Mouse (Mus musculus) Patski (cell line): ENCODE measurements at regions not wholly inside any gene's neighbourhood (a gene's known extent, or its start where the extent isn't known, plus 50 kb on each side); places are given as distances from the start of the nearest gene placed in this dataset.
A peak's percentile ranks its signal among the peaks of the same experiment; 100 is the strongest.
"Not testable (repeated sequence)": the region's sequence is repeated elsewhere in the genome, so short reads cannot be mapped to it uniquely, and the experiment has no call there.

Experiments
- ATAC-seq: fragments of 100-300 bp; one replicate; pipeline ENCODE4 v1.8.0; 2021
- CTCF ChIA-PET: fragments of 350-600 bp; sonication (Branson Sonifier 250); formaldehyde crosslinking; loops from one replicate; lab custom pipeline; 2022; ENCODE audit warnings: inconsistent platforms; lab: Charles Lee
- POLR2A ChIA-PET: fragments of 350-600 bp; sonication (Branson Sonifier 250); formaldehyde crosslinking; loops from one replicate; lab custom pipeline; 2022; ENCODE audit warnings: antibody characterized with exemption, inconsistent platforms; lab: Charles Lee
- DNase-seq: peaks from one replicate; pipeline ENCODE4 v3.0.0-alpha.2; 2011; ENCODE audit warnings: low read depth, low spot score
- H3K27me3 ChIP-seq: fragments of 371-371 bp; one replicate; pipeline ENCODE4 v1.5.1; 2021
- CTCF ChIP-seq: fragments of 100-300 bp; IDR thresholded peaks from one replicate; pipeline ENCODE4 v1.5.1; 2021
- in situ Hi-C: fragments of 300-500 bp; cut with MboI; formaldehyde crosslinking; loops from 3 replicates; pipeline ENCODE4 v1.11.1; 2018; ENCODE audit warnings: low pct_unique_long_range_greater_than_20kb, mixed read lengths

- DNase-seq, result no peak
- no peaks in the 10 kb centered on the region for H3K27me3 ChIP-seq
- POLR2A ChIA-PET, result no interaction called here
- no peak for TF ChIP-seq CTCF
- CTCF ChIA-PET, result no interaction called here
- in situ Hi-C loops, result loop anchor here (25.0 kb wide), 2 partner anchors 466 to 1166 kb away; partner anchors contain the start of gene Twist1
- ATAC-seq, result no peak
Measured at GRCm38 (mm10) chr12:33496306-33496705, 66.9 kb downstream of the Twistnb start.

DNA sequence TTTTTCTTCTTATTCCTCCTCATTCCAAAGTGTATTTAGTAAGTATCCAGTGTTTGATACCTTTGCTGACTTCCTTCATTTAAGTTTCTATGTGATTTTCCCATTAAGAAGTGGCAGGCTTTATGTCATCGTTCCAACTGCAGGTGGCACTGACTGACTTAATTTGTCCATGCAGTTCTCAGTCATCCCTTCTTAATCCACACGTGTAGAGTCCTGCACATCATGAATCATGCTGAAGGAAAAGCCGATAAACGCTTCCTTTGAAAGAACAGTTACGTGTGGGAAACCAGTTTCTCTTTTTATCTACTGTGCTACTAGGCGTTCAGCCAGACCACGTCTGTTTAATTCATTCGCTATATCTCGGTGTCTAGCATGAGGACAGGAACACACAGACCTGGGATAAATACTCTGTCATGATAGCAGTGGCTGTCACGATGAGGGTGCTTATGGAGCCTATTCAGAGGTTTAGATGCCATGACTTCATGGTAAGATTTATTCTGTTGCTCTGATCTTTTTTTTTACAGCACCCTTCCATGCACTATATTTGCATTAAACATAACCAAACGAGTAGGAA, 68.0 kb downstream of the Twistnb start:
- ChIA-PET POLR2A (no interaction called here), CTCF (no interaction called here)
- peak; percentile 14 for TF ChIP-seq CTCF
- in situ Hi-C loops, result loop anchor here (25.0 kb wide), 2 partner anchors 465 to 1165 kb away; partner anchors contain the start of gene Twist1
- no peak for DNase-seq
- H3K27me3 ChIP-seq, result no peaks in the 10 kb centered on the region
- no peak for ATAC-seq

DNA sequence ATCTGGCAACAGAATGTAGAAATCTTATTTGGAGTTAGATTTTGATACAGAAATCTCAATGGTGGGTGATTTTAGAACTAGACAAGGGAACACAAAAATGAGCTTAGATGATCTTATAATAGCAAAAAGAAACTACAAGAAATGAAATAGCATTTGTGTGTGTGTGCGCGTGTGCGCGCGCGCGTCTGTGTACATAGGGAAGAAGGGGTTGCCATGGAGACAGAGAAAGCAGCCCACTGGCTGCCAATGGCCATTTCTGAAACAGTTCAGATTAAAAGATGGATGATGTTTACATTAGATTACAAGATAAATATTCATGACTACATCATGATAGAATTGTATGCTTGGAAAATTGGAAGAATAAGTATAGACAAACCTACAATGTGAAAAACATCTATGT, 112.1 kb downstream of the Twistnb start:
- DNase-seq, result no peak
- POLR2A ChIA-PET, result no interaction called here
- no peaks in the 10 kb centered on the region for H3K27me3 ChIP-seq
- TF ChIP-seq CTCF, result no peak
- ATAC-seq, result no peak
- CTCF ChIA-PET, result no interaction called here
- in situ Hi-C loops, result no loop called here

DNA sequence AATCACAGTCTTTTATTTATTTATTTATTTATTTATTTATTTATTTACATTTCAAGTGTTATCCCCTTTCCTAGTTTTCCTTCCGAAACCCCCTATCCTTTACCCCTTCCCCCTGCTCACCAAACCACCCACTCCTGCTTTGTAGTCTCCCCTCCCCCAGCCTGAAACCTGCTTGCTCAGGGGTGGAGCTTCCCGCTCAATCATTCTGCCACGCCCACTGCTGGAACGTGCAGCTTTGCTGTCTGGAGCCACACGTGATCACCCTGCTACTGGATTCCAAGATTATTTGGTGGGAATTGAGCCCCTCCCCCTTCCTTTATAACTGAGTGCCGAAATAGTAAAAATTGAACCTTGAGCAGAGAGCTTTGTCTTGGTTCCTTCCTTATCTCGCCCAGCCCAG, 122.2 kb downstream of the Twistnb start:
- DNase-seq, H3K27me3 ChIP-seq, in situ Hi-C loops, POLR2A ChIA-PET, CTCF ChIA-PET, ATAC-seq: not testable (repeated sequence)

- H3K27me3 ChIP-seq, result peaks cover 2% of the 10 kb centered on the region
- ChIA-PET CTCF (interaction anchor here (0.9 kb wide), 1 partner anchor 166 kb away, joined by 4 read pairs; no protein-coding TSS in a partner anchor), POLR2A (no interaction called here)
- ATAC-seq (no peak), DNase-seq (no peak)
- no peak for TF ChIP-seq CTCF
- in situ Hi-C loops, result no loop called here
Measured at GRCm38 (mm10) chr12:33552231-33552630, 122.8 kb downstream of the Twistnb start.

- ATAC-seq (no peak), DNase-seq (no peak)
- ChIA-PET CTCF (interaction anchor here (0.9 kb wide), 1 partner anchor 166 kb away, joined by 4 read pairs; no protein-coding TSS in a partner anchor), POLR2A (no interaction called here)
- in situ Hi-C loops, result no loop called here
- H3K27me3 ChIP-seq, result no peaks in the 10 kb centered on the region
- no peak for TF ChIP-seq CTCF
Measured at GRCm38 (mm10) chr12:33552651-33553050, 123.2 kb downstream of the Twistnb start.

DNA sequence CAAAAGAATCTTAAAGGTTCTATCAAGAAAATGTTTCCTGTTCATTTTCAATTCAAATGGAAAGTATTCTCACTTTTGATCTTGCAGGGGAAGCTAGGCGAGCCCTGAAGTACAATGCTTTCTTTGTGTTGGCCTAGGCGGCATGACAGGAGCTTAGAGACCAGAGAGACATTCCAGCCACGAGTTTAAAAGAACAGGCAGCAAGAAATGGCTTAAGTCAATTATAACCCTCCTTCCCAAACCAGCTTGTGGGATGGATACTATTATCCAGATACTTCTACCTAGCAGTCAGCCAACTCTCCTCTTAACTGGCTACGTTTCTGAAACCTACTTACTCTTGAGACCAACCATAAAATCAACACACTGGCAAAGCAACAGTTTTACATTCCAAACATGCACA, 124.3 kb downstream of the Twistnb start:
- ChIA-PET CTCF (no interaction called here), POLR2A (interaction anchor here (0.5 kb wide), 1 partner anchor 109 kb away, joined by 3 read pairs; no protein-coding TSS in a partner anchor)
- in situ Hi-C loops, result no loop called here
- ATAC-seq (no peak), DNase-seq (no peak)
- no peak for TF ChIP-seq CTCF
- H3K27me3 ChIP-seq, result no peaks in the 10 kb centered on the region

GRCm38 (mm10) chr12:33561141-33561540, 131.7 kb downstream of the Twistnb start:
- DNase-seq (no peak), ATAC-seq (no peak)
- in situ Hi-C loops, result no loop called here
- CTCF ChIA-PET, result no interaction called here
- H3K27me3 ChIP-seq, result no peaks in the 10 kb centered on the region
- POLR2A ChIA-PET, result no interaction called here
- TF ChIP-seq CTCF, result no peak

- no peak for TF ChIP-seq CTCF
- in situ Hi-C loops, result no loop called here
- H3K27me3 ChIP-seq, result no peaks in the 10 kb centered on the region
- CTCF ChIA-PET, result no interaction called here
- ATAC-seq (no peak), DNase-seq (no peak)
- POLR2A ChIA-PET, result no interaction called here
Measured at GRCm38 (mm10) chr12:33577877-33578428, 148.5 kb downstream of the Twistnb start.

GRCm38 (mm10) chr12:33580809-33581208, 151.4 kb downstream of the Twistnb start:
- TF ChIP-seq CTCF, result no peak
- in situ Hi-C loops, result no loop called here
- ATAC-seq (no peak), DNase-seq (no peak)
- ChIA-PET POLR2A (interaction anchor here (0.7 kb wide), 1 partner anchor 61 kb away, joined by 4 read pairs; no protein-coding TSS in a partner anchor), CTCF (interaction anchor here (1.0 kb wide), 1 partner anchor 9 kb away, joined by 3 read pairs; no protein-coding TSS in a partner anchor)
- no peaks in the 10 kb centered on the region for H3K27me3 ChIP-seq

GRCm38 (mm10) chr12:33591031-33591430, 161.6 kb downstream of the Twistnb start:
- CTCF ChIA-PET, result no interaction called here
- in situ Hi-C loops, result no loop called here

More at GRCm38 (mm10) chr12:33591031-33591430, 161.6 kb downstream of the Twistnb start:
- DNase-seq, result no peak
- H3K27me3 ChIP-seq, result no peaks in the 10 kb centered on the region
- POLR2A ChIA-PET, result no interaction called here
- no peak for TF ChIP-seq CTCF
- ATAC-seq, result no peak
